Mouse (Mus musculus) midbrain, embryonic 10.5 days (tissue): Measurements from ENCODE around the gene Dmrt1. TPM values are rescaled to one million over a fixed set of nuclear protein-coding genes. Genes with fewer than 3 reads are reported as not detected.
A peak's percentile ranks its signal among the peaks of the same experiment; 100 is the strongest.

Source experiments
- DNase-seq: peaks from one replicate; pipeline ENCODE4 v3.0.0-alpha.2; 2017; ENCODE audit warnings: low spot score
- H3K27ac ChIP-seq: fragments of 300-500 bp; sonication (generic); replicated peaks from 2 replicates; pipeline ENCODE4 v1.5.1; 2016; ENCODE audit warnings: mild to moderate bottlenecking
- H3K27me3 ChIP-seq: fragments of 300-500 bp; sonication (generic); 2 replicates; pipeline ENCODE4 v1.6.1; 2016; ENCODE audit warnings: low read depth, mild to moderate bottlenecking; ENCODE audit not compliant: poor library complexity, severe bottlenecking
- H3K36me3 ChIP-seq: fragments of 300-500 bp; sonication (generic); 2 replicates; pipeline ENCODE4 v1.6.1; 2016; ENCODE audit warnings: mild to moderate bottlenecking, moderate library complexity
- H3K4me1 ChIP-seq: fragments of 300-500 bp; sonication (generic); 2 replicates; pipeline ENCODE4 v1.6.1; 2016
- H3K4me3 ChIP-seq: fragments of 300-500 bp; sonication (generic); 2 replicates; pipeline ENCODE4 v1.5.1; 2016; ENCODE audit warnings: mild to moderate bottlenecking, moderate library complexity
- H3K9me3 ChIP-seq: fragments of 300-500 bp; sonication (generic); replicated peaks from 2 replicates; pipeline ENCODE4 v1.6.1; 2016; ENCODE audit warnings: mild to moderate bottlenecking
- WGBS: fragments of 180-500 bp; shearing (Covaris S2); methylation state at CpG from one replicate; pipeline ENCODE4 v1.1.7; 2016; 5-methylcytosine and 5-hydroxymethylcytosine counted together
- polyA plus RNA-seq: library from polyadenylated mRNA; unstranded; fragments of >200 nt; fragmentation: Nextera tagmentation; extraction: Ambion mirVana; gene quantifications from 2 replicates; pipeline ENCODE4 v1.2.1, GENCODE M21; 2016

Gene Dmrt1
- polyA plus RNA-seq, 1 experiment from 2014 or later: 0.07 TPM

GRCm38 (mm10) chr19:25506616-25507015, 1.2 kb downstream of the Dmrt1 start:
- Histone ChIP-seq H3K27ac (no peak overlapping the region), H3K36me3 (no peaks in the 10 kb centered on the region), H3K4me1 (peaks cover 19% of the 10 kb centered on the region), H3K4me3 (peak overlapping the region; percentile 45), H3K27me3 (peaks cover 92% of the 10 kb centered on the region), H3K9me3 (no peaks in the 10 kb centered on the region)
- peak; percentile 25 for DNase-seq
- WGBS: 2% methylated on average over 23 of the region's 23 CpGs

DNA sequence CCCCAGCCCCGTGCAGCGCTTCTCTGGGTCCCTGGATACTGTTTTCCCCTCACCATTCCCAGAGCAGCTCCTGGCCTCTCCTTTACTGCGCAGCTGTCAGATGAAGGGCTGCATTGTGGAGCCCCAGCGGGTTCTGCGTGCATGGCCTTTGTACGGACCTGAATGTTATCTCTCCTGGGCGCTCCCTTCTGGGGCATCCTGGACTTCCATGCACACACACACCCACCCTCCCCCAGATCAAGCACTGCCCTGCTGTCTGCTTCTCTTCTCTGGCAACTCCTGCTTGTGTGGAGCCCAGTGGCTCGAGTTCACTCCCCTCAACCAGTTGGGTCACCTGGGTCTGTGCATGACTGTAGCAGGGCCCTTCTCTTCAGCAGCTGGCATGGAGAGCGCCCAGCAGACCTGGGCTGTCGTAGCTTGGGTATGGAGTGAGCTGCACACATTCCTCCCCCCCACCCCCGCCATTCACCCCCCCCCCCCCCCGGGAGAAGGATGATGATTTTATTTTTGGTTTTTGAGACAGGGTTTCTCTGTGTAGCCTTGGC, 9.6 kb downstream of the Dmrt1 start:
- Histone ChIP-seq H3K4me1 (peaks cover 5% of the 10 kb centered on the region; the same call in 1 of the 2 replicates), H3K36me3 (no peaks in the 10 kb centered on the region), H3K27ac (no peak overlapping the region), H3K9me3 (no peaks in the 10 kb centered on the region), H3K4me3 (no peak overlapping the region), H3K27me3 (peaks cover 41% of the 10 kb centered on the region)
- WGBS: 31% methylated on average over 12 of the region's 12 CpGs
- no peak for DNase-seq

DNA sequence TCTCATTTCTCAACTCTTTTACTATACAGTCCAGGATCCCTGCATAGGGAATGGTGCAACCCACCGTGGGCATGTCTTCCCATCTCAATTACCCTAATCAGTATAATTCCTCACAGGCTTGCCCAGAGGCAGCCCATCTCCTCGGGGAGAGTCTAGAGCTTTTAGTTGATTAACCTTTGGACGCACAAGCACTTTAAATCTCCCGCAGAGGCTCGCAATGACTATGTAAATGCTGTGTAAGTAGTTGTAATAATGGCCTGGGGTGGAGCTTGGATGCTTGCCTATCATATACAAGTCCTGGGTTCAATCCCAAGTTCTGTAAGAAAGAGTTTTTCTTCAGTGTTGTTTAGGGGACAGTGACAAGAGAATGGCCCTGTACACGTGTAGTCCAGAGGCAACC, 18.7 kb downstream of the Dmrt1 start:
- Histone ChIP-seq H3K27me3 (no peaks in the 10 kb centered on the region), H3K4me1 (0 out of 2 replicates have a peak, but pooled peaks cover 2% of the 10 kb centered on the region), H3K27ac (no peak overlapping the region), H3K36me3 (no peaks in the 10 kb centered on the region), H3K4me3 (no peak overlapping the region), H3K9me3 (no peaks in the 10 kb centered on the region)
- WGBS: 79% methylated on average over 6 of the region's 6 CpGs
- no peak for DNase-seq

- Histone ChIP-seq H3K27ac (no peak overlapping the region), H3K9me3 (no peaks in the 10 kb centered on the region), H3K4me3 (no peak overlapping the region), H3K27me3 (no peaks in the 10 kb centered on the region), H3K4me1 (0 out of 2 replicates have a peak, but pooled peaks cover 2% of the 10 kb centered on the region), H3K36me3 (no peaks in the 10 kb centered on the region)
- DNase-seq: no peak
- 98% methylated on average over 20 of the region's 20 CpGs for WGBS
Observed at GRCm38 (mm10) chr19:25525726-25526125, 20.3 kb downstream of the Dmrt1 start.

DNA sequence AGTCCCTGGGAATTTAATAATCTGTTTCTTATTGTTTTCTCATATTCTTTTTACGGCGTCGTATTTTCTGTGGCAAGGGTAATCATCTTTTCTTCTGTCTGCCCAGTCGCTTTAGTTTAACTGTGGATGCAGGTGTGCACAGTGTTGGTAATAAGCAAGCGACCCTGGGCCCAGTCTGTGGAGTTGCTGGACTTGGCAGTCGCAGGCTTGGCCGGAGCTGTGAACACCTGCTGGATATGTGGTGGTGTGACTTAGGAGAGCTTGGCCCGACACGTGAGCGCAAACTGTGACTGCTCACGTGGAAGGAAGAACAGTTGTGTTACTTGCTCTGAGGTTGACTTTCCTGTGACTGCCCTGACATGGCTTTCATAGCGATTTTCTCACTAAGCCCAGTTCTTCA, 24.3 kb downstream of the Dmrt1 start:
- 78% methylated on average over 12 of the region's 12 CpGs for WGBS
- DNase-seq: no peak
- Histone ChIP-seq H3K27me3 (no peaks in the 10 kb centered on the region), H3K36me3 (no peaks in the 10 kb centered on the region), H3K9me3 (no peaks in the 10 kb centered on the region; the same call in 1 of the 2 replicates), H3K4me1 (0 out of 2 replicates have a peak, but pooled peaks cover 2% of the 10 kb centered on the region), H3K27ac (no peak overlapping the region), H3K4me3 (no peak overlapping the region)

DNA sequence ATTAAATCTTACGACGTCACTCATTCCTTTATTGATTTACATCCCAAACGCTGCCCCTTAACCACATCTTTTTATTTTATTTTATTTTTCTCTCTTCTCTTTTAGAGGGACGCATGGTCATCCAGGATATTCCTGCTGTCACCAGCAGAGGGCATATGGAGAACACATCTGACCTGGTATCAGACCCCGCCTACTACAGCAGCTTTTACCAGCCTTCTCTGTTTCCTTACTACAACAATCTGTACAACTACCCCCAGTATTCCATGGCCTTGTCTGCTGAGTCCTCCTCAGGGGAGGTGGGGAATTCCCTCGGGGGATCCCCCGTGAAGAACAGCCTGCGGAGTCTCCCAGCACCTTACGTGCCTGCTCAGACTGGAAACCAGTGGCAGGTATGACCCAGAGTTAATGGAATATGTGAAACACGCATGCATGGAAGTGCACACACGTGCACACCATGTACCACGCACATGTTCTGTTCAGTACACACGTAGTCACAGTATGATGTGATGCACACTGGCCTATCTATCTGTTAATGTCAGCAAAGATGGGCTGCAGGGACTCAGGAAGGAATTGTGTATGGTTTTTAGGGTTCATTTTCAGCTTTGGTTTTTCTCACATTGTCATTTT, 40.4 kb downstream of the Dmrt1 start:
- WGBS: 34% methylated on average over 13 of the region's 13 CpGs
- H3K27me3 ChIP-seq: peaks cover 8% of the 10 kb centered on the region; the same call in 1 of the 2 replicates
- H3K4me1 ChIP-seq: 0 out of 2 replicates have a peak, but pooled peaks cover 3% of the 10 kb centered on the region
- H3K4me3 ChIP-seq: no peak overlapping the region
- peak; percentile 47 for DNase-seq
- H3K27ac ChIP-seq: no peak overlapping the region
- H3K9me3 ChIP-seq: no peaks in the 10 kb centered on the region
- H3K36me3 ChIP-seq: no peaks in the 10 kb centered on the region

- DNase-seq: no peak
- 79% methylated on average over 9 of the region's 9 CpGs for WGBS
- Histone ChIP-seq H3K36me3 (no peaks in the 10 kb centered on the region), H3K27me3 (peaks cover 8% of the 10 kb centered on the region; the same call in 1 of the 2 replicates), H3K9me3 (no peaks in the 10 kb centered on the region), H3K27ac (no peak overlapping the region), H3K4me3 (no peak overlapping the region), H3K4me1 (0 out of 2 replicates have a peak, but pooled peaks cover 3% of the 10 kb centered on the region)
Observed at GRCm38 (mm10) chr19:25547086-25547643, 41.7 kb downstream of the Dmrt1 start.

GRCm38 (mm10) chr19:25550346-25550745, 44.9 kb downstream of the Dmrt1 start:
- Histone ChIP-seq H3K27me3 (no peaks in the 10 kb centered on the region), H3K36me3 (no peaks in the 10 kb centered on the region), H3K4me1 (0 out of 2 replicates have a peak, but pooled peaks cover 3% of the 10 kb centered on the region), H3K4me3 (no peak overlapping the region), H3K9me3 (no peaks in the 10 kb centered on the region), H3K27ac (no peak overlapping the region)
- DNase-seq: no peak
- 73% methylated on average over 5 of the region's 5 CpGs for WGBS

DNA sequence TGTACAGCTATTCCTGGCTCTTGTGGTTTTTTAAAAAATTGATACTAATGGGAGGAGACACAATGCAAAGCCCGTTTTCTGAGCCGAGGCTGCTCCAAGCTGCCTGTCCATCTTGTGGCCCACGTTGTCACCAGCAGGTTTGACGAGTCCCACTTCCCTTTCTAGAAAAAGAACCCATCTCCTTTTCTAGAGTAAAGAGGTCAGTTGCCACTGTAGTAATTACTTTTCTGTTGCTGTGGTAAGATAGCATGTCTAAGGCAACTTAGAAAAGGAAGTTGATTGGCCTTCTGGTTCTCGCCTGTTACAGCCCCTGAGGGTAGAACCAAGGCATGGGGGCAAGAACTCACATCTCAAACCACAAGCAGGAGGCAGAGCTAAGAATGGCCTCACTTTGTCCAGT, 45.6 kb downstream of the Dmrt1 start:
- WGBS: 84% methylated on average over 5 of the region's 5 CpGs
- H3K27me3 ChIP-seq: no peaks in the 10 kb centered on the region
- H3K27ac ChIP-seq: no peak overlapping the region

GRCm38 (mm10) chr19:25564430-25564829, 59.0 kb downstream of the Dmrt1 start:
- peaks cover 10% of the 10 kb centered on the region; the same call in 1 of the 2 replicates for H3K9me3 ChIP-seq
- H3K36me3 ChIP-seq: no peaks in the 10 kb centered on the region
- H3K27me3 ChIP-seq: peaks cover 15% of the 10 kb centered on the region
- no peak overlapping the region for H3K27ac ChIP-seq
- no peak overlapping the region for H3K4me3 ChIP-seq
- DNase-seq: no peak
- 82% methylated on average over 12 of the region's 12 CpGs for WGBS
- no peaks in the 10 kb centered on the region for H3K4me1 ChIP-seq

More for the DNA sequence above, 45.6 kb downstream of the Dmrt1 start:
- Histone ChIP-seq H3K9me3 (no peaks in the 10 kb centered on the region), H3K4me3 (no peak overlapping the region), H3K4me1 (no peaks in the 10 kb centered on the region), H3K36me3 (no peaks in the 10 kb centered on the region)
- no peak for DNase-seq

GRCm38 (mm10) chr19:25569778-25570177, 64.4 kb downstream of the Dmrt1 start:
- 87% methylated on average over 7 of the region's 7 CpGs for WGBS
- Histone ChIP-seq H3K4me1 (peaks cover 5% of the 10 kb centered on the region), H3K9me3 (no peaks in the 10 kb centered on the region), H3K36me3 (no peaks in the 10 kb centered on the region), H3K27me3 (peaks cover 54% of the 10 kb centered on the region), H3K27ac (no peak overlapping the region), H3K4me3 (no peak overlapping the region)
- DNase-seq: no peak

DNA sequence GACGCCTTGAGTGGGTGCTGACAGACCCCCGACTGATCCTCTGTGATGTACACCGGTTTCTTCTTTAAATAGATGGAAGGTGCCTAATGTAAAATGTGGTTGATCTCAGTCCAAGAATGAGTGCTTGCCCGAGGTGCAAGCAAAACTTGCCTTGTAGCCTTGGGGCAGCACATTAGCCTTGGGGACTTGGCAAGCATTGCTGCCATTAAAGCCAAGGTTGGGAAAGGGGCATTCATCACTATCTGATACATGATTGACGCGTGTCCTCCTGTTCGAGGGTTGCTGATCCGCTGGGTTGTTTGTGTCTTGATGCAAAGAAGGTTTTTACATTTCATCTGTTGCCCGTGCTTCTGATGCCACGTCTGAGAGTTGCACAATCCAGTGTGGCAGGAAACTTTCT, 69.0 kb downstream of the Dmrt1 start:
- no peak for DNase-seq
- Histone ChIP-seq H3K27ac (no peak overlapping the region), H3K36me3 (no peaks in the 10 kb centered on the region), H3K4me3 (no peak overlapping the region), H3K9me3 (no peaks in the 10 kb centered on the region), H3K27me3 (peaks cover 72% of the 10 kb centered on the region), H3K4me1 (peaks cover 21% of the 10 kb centered on the region)
- 58% methylated on average over 10 of the region's 10 CpGs for WGBS
